Mouse (Mus musculus) Patski (cell line): Measurements from ENCODE around the gene Syt6. TPM values are rescaled to one million over a fixed set of nuclear protein-coding genes. Genes with fewer than 3 reads are reported as not detected.
"Not testable (repeated sequence)": the region's sequence is repeated elsewhere in the genome, so short reads cannot be mapped to it uniquely, and the experiment has no call there.

Experiments
- ATAC-seq: fragments of 100-300 bp; one replicate; pipeline ENCODE4 v1.8.0; 2021
- CTCF ChIA-PET: fragments of 350-600 bp; sonication (Branson Sonifier 250); formaldehyde crosslinking; loops from one replicate; lab custom pipeline; 2022; ENCODE audit warnings: inconsistent platforms; lab: Charles Lee
- POLR2A ChIA-PET: fragments of 350-600 bp; sonication (Branson Sonifier 250); formaldehyde crosslinking; loops from one replicate; lab custom pipeline; 2022; ENCODE audit warnings: antibody characterized with exemption, inconsistent platforms; lab: Charles Lee
- DNase-seq: peaks from one replicate; pipeline ENCODE4 v3.0.0-alpha.2; 2011; ENCODE audit warnings: low read depth, low spot score
- H3K27me3 ChIP-seq: fragments of 371-371 bp; one replicate; pipeline ENCODE4 v1.5.1; 2021
- CTCF ChIP-seq: fragments of 100-300 bp; IDR thresholded peaks from one replicate; pipeline ENCODE4 v1.5.1; 2021
- in situ Hi-C: fragments of 300-500 bp; cut with MboI; formaldehyde crosslinking; loops from 3 replicates; pipeline ENCODE4 v1.11.1; 2018; ENCODE audit warnings: low pct_unique_long_range_greater_than_20kb, mixed read lengths
- polyA plus RNA-seq: library from polyadenylated mRNA; unstranded; gene quantifications from one replicate; pipeline ENCODE4 v1.2.3, GENCODE M21; 2021

Gene Syt6
- polyA plus RNA-seq, 1 experiment from 2014 or later, result not detected

DNA sequence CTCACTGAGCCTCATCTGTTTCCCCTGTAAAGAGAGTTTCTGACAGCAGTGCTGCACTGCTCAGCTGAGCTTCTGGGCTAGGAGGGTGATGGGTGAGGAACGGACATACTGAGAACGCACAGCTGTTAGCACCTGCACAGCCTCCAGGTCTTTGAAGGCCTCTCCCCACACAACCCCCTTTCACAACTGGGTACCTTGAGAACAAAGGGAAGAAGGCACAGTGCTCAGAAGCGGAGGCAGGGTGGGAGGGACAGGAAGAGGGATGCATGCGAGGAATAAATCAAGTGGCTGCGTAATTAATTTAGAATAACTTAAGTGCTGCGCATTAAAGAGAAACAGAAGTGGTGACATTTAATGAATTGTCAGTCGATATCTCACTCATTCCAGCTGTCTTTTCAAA lies 66.3 kb downstream of the Syt6 start:
- ATAC-seq (no peak), DNase-seq (no peak)
- no peaks in the 10 kb centered on the region for H3K27me3 ChIP-seq
- CTCF ChIA-PET, result interaction anchor here (0.5 to 2.3 kb wide), 4 partner anchors 11 to 96 kb away, joined by 3 to 7 read pairs (median 4); partner anchors contain the start of gene Olfml3
- TF ChIP-seq CTCF, result no peak
- POLR2A ChIA-PET, result interaction anchor here (1.1 kb wide), 1 partner anchor 8 kb away, joined by 3 read pairs; no protein-coding TSS in a partner anchor
- in situ Hi-C loops, result no loop called here

DNA sequence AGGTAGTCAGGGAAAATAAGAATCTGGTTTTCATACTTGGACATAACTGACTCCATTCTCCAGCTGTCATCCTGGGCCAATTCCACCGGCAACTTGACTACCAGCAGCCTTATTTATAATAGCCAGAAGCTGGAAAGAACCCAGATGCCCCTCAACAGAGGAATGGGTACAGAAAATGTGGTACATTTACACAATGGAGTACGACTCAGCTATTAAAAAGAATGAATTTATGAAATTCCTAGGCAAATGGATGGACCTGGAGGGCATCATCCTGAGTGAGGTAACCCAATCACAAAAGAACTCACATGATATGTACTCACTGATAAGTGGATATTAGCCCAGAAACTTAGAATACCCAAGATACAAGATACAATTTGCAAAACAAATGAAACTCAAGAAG lies 70.9 kb downstream of the Syt6 start, which contains the start of gene Atg4a-ps:
Gene Atg4a-ps (minus strand): TSS at position 101 of the 400 bp plus-strand sequence.
- H3K27me3 ChIP-seq, in situ Hi-C loops, ATAC-seq, DNase-seq: not testable (repeated sequence)
- CTCF ChIA-PET, result interaction anchor here (1.1 to 2.0 kb wide), 2 partner anchors 10 to 14 kb away, joined by 3 to 6 read pairs; no protein-coding TSS in a partner anchor
- POLR2A ChIA-PET, result interaction anchor here (1.1 kb wide), 1 partner anchor 12 kb away, joined by 5 read pairs; no protein-coding TSS in a partner anchor

DNA sequence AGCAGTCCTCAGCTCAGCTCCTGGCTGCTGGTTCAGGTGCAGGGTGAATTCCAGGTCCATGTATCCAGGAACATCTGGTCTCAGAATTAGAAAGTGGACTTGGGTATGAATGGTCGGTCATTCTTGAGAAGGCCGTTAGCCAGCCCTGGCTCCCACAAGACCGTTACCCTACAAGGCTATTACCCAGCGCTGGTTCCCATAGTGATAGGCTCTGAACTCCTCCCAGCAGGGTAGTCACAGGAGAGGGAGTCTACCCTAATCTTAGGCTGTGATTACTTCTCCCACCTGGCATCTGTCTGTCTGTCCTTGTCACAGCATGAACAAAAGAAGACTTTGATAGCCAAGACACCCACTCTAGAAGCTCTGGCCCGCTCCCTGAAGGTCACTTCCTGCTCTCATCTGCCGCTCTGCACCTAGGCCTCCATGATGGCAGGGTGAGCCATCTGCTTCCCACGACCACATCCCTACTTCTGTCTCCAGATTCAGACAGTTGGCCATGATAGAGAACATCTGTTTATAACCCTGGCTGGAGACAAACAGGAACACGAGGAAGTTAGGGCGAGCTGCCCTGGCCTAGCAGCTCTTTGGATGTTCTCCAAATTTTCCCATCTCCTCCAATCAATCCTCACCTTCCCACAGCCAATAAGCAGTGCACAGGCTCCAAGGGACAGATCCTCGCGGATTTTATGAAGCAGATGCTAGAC lies 72.3 kb downstream of the Syt6 start:
- CTCF ChIA-PET, result interaction anchor here (1.1 to 2.0 kb wide), 3 partner anchors 12 to 31 kb away, joined by 3 to 6 read pairs (median 6); no protein-coding TSS in a partner anchor
- TF ChIP-seq CTCF, result no peak
- ATAC-seq (no peak), DNase-seq (no peak)
- POLR2A ChIA-PET, result interaction anchor here (1.1 kb wide), 1 partner anchor 10 kb away, joined by 5 read pairs; no protein-coding TSS in a partner anchor
- in situ Hi-C loops, result no loop called here
- no peaks in the 10 kb centered on the region for H3K27me3 ChIP-seq

DNA sequence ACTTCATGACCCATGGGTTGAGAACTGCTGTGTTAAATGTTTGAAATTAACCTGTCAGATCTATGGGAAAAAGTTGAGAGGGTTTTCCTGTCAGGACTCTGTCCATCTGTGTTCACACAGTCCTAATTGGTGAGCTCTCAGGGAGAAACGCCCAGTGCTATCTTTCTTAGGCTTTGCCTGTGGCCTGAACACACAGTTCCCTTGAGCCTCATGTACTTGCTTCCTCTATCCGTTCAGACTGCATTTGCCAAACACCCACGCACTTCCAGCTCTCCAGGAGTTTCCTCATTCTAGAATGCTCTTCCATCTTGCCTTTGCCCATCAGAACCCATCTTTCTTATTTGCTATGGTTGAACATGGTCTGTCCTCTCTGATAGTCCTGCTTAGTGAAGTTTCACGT lies 73.5 kb downstream of the Syt6 start:
- H3K27me3 ChIP-seq, result no peaks in the 10 kb centered on the region
- CTCF ChIA-PET, result interaction anchor here (0.7 to 2.3 kb wide), 4 partner anchors 8 to 16 kb away, joined by 3 to 10 read pairs (median 3); no protein-coding TSS in a partner anchor

DNA sequence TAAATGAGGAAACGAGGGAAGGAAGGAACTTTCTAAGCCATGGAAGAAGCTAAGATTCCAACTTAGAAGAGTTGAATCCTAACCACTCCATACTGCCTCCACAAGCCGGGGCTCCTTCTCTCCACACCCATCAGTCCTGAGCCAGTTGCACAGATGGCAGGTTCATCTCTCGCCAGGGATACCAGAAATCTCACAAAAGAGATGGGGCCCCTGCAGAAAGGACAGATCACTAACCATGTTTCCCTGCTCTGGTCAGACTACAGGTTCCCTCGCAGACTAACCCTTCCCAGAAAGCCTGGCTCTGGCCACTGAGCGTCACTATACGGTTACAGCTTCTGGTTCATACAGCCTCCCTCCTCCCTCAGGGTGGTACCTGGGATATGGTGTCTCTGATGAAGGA lies 74.7 kb downstream of the Syt6 start:
- no peaks in the 10 kb centered on the region for H3K27me3 ChIP-seq
- ChIA-PET CTCF (interaction anchor here (1.1 to 2.3 kb wide), 4 partner anchors 9 to 89 kb away, joined by 3 to 10 read pairs (median 3); no protein-coding TSS in a partner anchor), POLR2A (interaction anchor here (0.6 to 1.0 kb wide), 2 partner anchors 9 to 266 kb away, joined by 3 read pairs; no protein-coding TSS in a partner anchor)
- TF ChIP-seq CTCF, result no peak
- DNase-seq (no peak), ATAC-seq (no peak)
- in situ Hi-C loops, result no loop called here

More for the DNA sequence above, 73.5 kb downstream of the Syt6 start:
- ATAC-seq, result no peak
- POLR2A ChIA-PET, result interaction anchor here (1.0 kb wide), 2 partner anchors 8 to 23 kb away, joined by 3 read pairs; no protein-coding TSS in a partner anchor
- DNase-seq, result no peak
- in situ Hi-C loops, result no loop called here
- no peak for TF ChIP-seq CTCF

DNA sequence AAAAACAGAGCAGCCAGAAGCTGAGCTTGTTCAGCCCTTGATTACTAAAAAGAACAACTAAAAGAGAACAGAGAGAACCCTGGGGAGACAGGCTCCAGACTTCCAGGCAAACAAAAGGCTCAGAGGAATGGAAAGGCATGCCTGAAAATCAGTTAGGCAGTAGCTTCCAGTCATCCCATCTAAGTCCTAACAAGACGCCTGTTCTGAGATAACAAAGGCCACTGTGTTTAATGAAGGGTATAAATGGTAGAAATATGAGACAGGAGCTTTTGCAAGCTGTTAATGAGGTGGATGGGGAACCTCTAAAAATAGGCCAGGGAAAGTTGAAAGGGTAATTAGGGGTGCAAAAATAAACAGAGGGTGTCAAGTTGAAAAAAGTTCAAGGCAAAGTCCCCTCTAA lies 75.4 kb downstream of the Syt6 start:
- no peak for TF ChIP-seq CTCF
- H3K27me3 ChIP-seq, result no peaks in the 10 kb centered on the region
- ChIA-PET CTCF (no interaction called here), POLR2A (no interaction called here)
- DNase-seq (no peak), ATAC-seq (no peak)
- in situ Hi-C loops, result no loop called here

DNA sequence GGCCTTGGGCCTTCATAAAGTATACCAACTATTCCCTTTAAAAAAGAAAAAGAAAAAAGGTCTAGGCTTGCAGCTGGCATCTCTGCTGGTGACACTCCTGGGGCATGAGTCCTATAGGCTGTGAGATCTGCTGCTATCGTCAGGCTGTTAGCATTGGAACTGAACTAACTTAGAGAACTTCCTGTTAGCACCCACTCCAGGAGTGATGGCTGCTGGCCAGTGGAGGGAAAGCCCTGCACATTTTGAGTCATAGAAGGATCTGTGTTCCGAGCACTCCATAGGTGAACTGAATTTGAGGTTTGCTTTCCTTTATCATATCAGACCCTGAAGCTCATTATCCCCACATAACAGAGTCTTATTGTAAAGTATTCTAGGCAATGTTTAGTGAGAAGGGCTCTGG lies 85.0 kb downstream of the Syt6 start:
- ChIA-PET POLR2A (interaction anchor here (0.8 kb wide), 1 partner anchor 18 kb away, joined by 3 read pairs; no protein-coding TSS in a partner anchor), CTCF (interaction anchor here (0.7 to 1.5 kb wide), 3 partner anchors 21 to 120 kb away, joined by 3 to 5 read pairs (median 3); no protein-coding TSS in a partner anchor)
- in situ Hi-C loops, result no loop called here
- TF ChIP-seq CTCF, result no peak
- ATAC-seq (no peak), DNase-seq (no peak)
- no peaks in the 10 kb centered on the region for H3K27me3 ChIP-seq

DNA sequence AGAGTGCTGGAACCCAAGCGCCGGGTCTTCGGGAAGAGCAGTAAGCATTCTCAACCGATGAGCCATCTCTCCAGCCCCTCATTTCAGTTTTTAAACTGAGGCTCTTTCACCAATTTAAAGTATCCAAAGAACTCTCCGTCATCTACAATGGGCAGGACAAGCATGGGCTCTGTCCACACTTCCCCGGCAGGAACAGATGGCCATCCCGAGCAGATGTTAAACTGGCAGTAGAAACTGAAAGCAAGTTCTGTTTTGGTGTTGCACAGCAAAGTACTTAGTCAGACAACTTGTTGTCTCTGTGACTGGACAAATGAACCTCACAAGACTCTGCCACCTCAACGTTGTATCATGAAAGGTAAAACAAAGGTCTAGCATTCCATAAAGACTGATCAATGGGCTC lies 86.7 kb downstream of the Syt6 start:
- ChIA-PET CTCF (interaction anchor here (1.4 to 1.6 kb wide), 2 partner anchors 8 to 11 kb away, joined by 4 to 5 read pairs; no protein-coding TSS in a partner anchor), POLR2A (no interaction called here)
- in situ Hi-C loops, result no loop called here
- TF ChIP-seq CTCF, result no peak
- no peak for DNase-seq
- H3K27me3 ChIP-seq, result no peaks in the 10 kb centered on the region
- ATAC-seq, result no peak

DNA sequence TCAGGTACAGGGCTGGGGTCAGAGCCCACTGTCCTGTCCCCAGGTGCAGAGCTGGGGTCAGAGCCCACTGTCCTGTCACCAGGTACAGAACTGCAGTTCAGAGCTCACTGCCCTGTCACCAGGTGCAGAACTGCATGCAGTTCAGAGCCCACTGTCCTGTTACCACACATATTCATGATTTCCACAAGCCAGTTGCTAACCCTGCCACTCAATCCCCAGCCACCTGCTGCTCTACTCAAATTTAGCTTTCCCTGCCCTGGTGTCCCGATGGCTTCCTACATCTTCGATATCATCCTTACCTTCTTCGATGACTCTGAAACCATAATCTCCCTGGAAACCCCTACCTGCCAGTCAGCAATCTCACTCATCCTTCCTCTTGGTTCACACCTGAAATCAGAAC lies 88.4 kb downstream of the Syt6 start:
- DNase-seq, result no peak
- ATAC-seq, result no peak
- ChIA-PET POLR2A (no interaction called here), CTCF (interaction anchor here (1.6 kb wide), 1 partner anchor 10 kb away, joined by 5 read pairs; no protein-coding TSS in a partner anchor)
- no peak for TF ChIP-seq CTCF
- in situ Hi-C loops, result no loop called here
- no peaks in the 10 kb centered on the region for H3K27me3 ChIP-seq

DNA sequence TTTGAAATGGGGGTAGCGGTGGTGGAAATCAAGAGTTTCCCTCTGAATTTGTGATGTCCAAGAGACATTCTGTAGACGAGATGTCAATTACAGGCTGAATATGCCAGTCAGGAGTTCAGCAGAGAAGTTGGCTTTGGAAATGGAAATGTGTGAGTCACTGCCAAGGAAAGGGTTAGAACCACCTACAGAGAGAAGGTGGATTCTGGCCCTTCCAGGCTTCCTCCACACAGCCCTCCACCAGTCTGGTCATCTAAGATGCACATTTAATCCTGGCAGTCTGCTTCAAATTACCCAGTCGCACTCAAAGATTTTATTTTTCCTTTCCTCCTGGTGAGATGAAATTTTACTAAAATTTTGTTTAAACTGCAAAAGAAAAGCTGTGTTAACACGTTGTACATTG lies 97.1 kb downstream of the Syt6 start:
- DNase-seq (no peak), ATAC-seq (no peak)
- no peaks in the 10 kb centered on the region for H3K27me3 ChIP-seq
- POLR2A ChIA-PET, result interaction anchor here (1.1 kb wide), 1 partner anchor 466 kb away, joined by 3 read pairs; no protein-coding TSS in a partner anchor
- in situ Hi-C loops, result no loop called here
- no peak for TF ChIP-seq CTCF
- CTCF ChIA-PET, result interaction anchor here (1.1 to 1.6 kb wide), 2 partner anchors 10 to 14 kb away, joined by 3 to 4 read pairs; no protein-coding TSS in a partner anchor
